Mouse (Mus musculus) brain, embryonic 18.5 days (tissue): Measurements from ENCODE around the gene Rxra.

Source experiments
- DNase-seq: peaks from one replicate; pipeline ENCODE4 v3.0.0-alpha.2; 2012; ENCODE audit warnings: low read depth, low spot score

The Rxra gene

DNA sequence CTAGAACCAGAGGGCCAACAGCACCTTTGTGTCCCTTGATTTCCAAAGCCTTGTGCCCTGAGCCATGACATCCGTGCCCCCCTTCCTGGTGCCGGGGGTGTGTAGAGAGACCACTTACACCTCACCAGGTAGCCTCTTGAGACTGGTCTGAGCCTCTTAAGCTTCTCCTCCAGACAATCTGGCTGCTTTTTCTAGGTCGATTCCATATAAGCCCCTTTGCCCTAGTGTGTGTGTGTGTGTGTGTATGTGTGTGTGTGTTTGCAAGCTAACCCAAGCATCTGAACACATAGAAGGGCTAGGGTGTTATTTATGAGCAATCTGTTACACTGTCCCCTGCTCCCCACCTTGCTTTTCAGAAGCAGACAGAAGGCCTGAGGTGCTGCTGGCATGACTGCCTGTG, 62.2 kb downstream of the Rxra start:
- DNase-seq: no peak

DNA sequence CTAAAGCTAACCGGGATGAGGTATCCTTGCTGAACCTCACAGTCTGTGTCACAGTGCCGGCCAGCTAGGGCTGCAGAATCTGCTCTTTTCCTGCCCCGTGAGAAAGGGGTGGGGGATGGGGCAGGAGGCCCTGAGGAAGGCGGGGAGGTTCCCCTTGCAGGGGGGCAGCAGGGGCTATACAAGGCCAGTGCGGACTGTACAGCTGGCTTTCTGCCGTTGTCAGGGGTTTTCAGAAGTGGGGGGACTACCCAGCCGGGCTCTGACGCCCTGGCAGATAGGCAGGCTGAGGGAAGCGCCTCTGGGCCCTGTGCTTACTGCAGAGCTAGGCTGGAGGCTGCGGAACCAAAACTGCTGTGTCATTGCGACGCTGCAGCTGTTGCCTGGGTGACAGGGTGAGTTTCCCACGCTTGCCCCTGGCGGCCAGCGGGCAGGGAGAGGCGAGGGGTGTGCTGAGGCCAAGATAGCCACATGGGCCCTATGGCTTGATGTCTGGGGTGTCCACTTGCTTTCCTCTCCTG, 63.9 kb downstream of the Rxra start:
- no peak for DNase-seq

DNA sequence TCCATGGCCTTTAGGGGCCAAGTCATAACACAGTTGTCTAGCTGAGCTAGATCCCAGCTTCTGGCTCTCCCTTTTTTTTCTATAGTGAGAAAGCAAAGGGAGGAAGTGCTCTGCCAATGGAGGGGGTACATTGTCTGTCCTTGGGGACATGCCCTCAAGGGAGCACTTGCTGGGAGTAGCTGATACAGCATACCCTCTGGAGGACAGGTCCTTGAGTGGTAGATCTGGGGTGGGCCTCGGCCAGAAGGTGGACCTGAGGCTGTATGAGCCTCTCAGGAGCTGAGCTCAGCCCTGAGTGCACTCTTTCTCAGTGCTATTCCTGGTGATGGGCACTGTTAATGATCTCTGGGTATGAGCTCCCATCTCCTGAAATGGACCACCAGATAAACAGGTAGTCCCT, 66.9 kb downstream of the Rxra start:
- no peak for DNase-seq

DNA sequence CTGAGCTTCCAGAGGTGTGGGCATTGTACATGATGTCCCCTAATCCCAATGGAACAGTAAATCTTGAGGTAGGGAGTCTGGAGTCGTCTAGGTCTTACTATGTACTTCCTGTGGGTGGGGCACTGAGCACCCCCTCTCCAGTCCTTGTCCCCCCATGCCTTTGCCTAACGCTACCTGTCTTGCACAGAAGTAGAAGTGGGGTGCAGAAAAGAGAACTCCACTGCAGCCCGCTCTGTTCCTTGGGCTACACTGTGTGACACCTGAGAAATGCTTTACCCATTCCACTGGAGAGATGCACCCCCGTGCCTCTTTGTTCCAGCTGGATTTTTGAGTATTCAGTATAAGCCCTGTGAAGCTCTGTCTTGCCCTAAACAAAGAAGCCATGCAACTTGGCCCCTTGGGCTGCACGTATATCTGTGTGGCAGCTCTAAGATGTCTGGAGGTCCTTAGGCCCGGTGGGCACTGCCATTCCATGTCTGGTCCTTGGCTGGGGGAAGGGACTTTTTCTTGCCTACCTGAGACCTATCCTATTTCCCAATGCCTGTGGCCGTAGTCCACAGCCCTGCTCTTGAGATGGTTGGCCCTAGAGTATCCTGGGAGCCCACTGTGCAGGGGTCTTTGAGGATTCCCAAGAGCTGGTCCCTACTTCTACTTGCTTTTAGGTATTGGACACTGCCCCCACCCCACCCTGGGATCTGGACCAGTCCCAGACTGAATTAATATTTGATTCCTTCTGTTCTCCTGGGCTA, 67.8 kb downstream of the Rxra start:
- no peak for DNase-seq

DNA sequence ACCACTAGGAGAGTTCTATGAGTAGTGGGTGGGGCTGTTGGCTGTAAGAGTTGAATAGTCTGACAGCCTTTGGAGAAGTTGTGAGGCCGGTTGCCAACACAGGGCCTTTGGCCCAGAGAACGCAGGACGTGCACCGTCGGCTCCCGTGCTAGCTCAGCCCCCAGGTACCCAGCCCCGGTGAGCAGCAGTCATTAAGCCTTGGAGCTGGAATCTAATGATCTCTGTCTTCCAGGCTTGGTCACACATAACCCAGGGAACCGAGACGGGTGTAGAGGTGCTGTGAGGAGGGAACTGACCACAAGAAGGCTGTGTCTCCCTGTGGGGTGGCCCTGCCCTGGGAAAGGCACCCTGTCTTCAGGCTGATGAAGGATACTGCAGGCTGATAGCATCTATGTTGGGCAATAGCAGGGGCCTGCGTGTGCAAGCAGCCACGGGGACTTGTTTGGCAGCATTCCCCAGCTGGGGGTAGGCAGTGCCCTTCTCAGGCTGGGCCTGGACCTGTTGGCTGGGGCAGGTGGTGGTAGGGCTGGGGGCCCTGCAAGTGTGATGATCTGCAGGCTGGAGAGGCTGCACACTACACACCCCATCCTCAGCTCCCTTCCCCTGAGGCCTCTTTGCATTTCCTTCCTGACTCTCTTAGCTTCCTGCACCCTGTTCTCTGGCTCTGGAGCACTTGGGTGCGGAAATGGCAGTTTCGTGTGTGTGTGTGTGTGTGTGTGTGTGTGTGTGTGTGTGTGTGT, 68.5 kb downstream of the Rxra start:
- DNase-seq: no peak

DNA sequence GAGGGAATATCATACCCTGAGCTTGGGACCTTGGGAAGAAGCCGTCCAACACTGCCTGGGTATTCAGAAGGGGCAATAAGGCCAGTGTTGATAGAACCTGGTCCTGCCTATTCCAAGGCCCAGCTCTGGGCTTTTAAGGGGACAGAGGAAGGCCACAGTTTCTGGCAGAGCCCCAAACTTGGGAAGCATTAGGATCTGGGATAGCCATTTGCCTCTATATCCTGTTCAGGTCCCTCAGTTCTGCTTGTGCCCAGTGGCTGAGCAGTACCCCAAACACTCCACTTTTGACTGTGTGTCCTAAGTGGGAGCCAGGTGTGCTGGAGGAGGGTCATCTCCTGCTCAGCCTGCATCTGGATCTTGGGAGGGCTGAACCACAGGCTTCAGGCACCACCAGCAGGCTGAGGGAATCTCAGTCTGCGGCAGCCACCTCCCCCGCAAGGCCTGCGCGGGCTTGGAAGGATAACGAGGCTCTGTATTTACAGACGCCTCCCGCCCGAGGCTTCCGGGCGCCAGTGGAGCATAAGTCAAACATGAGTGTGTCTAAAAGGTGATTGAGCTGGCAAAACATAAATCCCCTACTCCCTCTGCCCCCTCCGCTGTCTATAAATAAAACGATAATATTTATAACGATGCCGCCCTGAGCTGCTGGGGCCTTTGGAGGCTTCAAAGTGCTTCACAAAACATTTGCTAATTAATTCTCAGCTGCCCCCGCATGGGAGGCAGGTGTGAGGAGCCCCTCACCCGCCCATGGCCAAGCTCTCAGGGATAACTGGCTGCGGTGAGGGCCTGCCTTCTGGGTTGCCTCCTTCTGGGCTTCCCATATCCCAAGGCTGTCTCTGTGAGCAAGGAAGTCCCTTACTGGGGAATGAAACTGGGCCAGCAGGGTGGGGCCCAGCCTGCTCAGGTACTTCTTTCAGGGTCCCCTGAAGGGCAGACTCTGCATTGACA, 69.7 kb downstream of the Rxra start:
- no peak for DNase-seq

DNA sequence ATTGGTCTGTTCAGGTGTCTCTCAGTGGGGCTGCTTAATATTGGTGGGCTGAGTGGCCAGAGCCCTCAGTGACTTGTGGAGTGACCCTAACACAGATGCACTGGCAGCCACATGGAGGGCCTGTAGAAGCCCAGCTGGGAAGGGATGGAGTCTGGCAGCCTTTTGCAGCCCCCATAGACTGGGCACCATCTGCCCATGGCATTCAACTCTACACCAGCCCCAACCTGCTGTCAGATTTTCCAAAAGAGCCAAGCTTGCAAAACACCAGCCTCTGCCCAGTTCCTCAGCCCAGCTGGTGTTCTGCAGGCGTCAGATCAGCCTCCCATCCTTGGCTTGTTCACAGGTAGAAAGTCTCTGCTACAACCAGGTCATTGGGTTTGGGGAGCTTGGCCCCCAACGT, 70.6 kb downstream of the Rxra start:
- no peak for DNase-seq

DNA sequence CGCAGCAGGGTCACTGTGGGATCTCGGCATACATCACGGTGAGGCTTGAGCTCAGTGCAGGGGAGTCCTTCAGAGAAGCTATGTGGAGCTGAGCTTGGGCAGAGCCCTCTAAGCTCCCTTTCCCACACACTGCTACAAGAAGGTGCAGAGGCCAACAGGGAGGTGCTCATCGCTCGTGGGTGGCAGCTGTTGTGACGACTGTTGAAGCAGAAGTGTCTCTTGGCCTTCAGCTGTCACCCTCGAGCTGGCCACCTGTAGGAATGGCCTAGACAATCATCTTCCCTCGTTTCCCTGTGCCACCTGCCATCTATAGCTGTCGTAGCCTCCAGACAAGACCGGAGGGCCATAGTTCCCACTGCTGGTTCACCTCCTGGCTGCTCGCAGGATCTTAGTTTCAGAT, 72.7 kb downstream of the Rxra start:
- no peak for DNase-seq

DNA sequence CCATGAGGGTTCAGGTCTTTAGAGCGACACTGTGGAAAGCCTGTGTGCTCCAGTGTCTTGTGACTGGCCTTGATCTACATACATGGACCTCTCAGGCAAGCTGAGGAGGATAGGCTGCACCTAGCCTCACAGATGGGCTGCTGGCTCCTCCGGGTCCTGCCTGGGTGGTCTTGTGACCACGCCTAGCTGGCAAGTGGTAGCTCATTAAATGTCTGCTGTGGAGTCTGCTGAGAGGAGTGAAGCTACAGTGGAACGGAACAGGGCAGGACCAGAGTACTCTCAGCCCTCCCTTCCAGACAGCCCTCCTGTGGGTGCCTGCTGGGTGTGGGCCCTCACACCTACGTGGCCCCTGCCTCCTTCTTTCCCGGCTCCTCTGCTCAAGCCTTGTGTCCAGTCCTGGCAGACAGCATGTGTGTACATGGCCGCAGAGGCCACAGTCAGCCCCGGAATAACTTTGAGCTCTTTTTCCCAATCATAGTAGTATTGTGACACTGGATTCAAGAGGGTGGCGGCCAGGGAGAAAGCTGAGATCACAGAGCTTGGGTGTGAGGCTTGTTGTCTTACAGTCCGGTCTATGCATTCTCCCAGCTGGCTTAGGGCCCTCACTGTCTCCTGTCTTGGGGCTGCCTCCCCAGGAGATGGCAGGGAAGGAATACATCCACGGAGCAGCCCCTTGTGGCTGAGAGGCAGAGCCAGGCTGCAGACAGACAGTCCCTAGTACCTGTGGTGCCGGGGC, 74.3 kb downstream of the Rxra start:
- DNase-seq: no peak

DNA sequence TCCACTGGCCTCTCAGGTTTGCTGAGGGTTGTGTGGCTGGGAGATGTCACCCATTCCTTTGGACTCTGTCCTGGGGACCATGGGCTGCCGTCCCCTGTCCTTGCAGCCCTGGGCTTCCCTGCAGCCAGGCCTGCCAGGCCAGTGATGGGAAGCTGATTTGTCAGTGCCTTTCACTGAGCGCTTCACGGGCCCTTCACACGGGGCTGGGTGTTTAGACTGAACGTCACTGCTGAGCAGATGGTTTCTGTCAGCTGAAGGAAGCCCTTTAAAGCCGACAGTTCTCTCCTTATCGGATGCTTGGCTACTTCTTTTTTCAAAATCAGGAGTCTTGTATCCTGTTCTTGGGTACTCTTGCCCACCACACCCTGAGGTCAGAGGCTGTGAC, 74.9 kb downstream of the Rxra start:
- no peak for DNase-seq

DNA sequence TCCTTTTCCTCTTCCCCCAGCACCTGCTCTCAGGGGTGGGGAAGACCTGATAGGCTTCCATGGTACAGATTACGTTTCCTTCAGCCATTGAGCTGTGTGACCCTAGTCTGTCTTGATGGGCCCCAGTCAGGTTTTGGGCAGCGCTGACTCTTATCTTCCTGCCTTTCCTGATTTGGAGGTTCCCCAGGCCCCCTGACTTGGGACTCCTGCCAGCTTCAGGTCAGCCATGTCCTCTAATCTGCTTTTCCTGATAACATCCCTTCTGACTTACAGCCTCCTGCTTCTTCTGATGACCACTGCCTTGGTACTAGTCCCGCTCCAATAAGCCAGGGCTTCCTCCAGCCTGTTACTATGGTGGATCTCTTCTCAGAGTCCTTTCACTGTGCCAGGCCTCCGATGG, 75.6 kb downstream of the Rxra start:
- DNase-seq: no peak

DNA sequence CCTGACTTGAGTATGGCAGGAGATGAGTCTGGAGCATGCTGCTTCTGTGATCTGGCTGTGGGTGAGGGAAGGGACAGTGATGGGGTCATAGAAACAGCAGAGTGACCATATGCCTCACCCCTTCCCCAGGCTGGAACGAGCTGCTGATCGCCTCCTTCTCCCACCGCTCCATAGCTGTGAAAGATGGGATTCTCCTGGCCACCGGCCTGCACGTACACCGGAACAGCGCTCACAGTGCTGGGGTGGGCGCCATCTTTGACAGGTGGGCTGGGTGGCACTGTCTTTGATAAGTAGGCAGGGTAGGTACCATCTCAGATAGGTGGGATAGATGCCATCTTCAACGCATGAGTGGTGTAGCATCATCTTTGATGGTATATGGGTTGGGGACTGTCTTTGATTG, 77.9 kb downstream of the Rxra start:
- no peak for DNase-seq

DNA sequence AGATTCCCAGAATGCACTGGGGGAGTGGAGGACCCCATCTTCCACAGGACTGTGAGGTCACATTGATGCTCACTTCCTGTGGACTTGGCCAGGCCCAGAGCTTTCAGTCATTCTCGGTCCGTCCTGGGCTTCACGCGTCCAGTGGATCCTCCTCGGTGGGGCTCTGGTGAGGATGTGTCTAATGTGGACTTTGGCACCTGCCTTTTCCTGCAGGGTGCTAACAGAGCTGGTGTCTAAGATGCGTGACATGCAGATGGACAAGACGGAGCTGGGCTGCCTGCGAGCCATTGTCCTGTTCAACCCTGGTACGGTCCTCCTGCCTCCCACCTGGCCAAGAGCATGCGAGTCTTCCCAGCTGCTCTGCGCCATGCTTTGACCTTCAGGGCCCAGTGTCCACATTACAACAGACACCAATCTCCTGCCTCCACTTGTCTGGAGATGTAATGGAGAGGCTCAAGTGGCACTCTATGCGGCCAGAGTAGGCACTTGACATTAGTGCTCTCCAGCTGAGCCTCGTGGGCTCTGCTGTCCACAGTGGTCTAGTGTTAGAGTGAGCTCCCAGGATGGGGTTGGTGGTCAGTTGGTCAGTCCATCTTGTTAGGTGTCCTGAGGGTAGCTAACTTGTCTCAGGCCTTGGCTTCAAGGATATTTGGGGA, 79.9 kb downstream of the Rxra start:
- no peak for DNase-seq

DNA sequence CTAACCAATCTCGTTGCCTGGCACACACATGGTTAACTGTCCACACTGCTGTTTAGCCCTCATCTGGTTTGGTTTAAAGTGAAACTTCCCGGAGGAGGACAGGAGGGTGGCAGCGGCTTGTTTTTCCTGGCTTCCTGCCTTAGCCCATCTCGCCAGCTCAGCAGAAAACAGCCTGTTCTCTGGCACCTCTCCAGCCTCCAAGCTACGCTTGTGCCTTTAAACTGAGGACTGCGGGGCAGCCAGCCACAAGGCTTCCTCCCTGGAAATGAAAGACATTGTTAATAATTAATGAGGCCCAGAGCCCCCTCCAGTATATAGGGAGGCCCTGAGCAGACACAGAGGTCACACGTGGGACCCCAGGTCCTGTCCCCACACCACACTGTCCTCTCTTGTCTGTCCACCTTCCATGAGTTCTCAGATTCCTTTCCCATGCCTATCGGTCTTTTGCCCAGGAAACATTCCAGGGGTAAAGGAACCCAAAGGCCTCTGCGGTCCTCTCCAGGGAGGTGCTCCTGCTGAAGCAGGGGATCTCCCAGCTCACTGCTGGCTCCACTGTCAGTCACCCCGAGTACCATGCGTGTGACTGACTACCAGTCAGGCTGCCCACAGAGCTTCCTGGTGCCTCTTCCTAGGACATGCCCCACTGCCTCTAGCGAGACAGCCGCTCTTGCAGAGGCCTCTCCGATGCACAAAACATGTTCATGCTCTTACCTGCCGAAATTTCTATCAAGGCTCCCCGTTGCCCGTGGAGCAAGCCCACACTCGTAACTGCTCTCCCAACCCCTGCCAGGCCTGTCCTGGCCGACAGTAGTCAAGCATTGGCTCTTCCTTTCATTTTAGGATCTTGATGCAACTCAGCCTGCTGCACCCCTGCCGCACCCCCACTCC, 82.4 kb downstream of the Rxra start:
- DNase-seq: peak; percentile 78

DNA sequence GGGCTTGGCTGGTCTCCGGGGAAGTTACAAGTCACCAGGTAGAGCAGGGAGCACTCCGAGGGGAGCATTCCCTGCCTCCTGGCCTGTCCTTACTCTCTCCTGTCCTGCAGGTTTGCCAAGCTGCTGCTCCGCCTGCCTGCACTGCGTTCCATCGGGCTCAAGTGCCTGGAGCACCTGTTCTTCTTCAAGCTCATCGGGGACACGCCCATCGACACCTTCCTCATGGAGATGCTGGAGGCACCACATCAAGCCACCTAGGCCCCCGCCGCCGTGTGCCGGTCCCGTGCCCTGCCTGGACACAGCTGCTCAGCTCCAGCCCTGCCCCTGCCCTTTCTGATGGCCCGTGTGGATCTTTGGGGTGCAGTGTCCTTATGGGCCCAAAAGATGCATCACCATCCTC, 83.2 kb downstream of the Rxra start:
- DNase-seq: no peak

DNA sequence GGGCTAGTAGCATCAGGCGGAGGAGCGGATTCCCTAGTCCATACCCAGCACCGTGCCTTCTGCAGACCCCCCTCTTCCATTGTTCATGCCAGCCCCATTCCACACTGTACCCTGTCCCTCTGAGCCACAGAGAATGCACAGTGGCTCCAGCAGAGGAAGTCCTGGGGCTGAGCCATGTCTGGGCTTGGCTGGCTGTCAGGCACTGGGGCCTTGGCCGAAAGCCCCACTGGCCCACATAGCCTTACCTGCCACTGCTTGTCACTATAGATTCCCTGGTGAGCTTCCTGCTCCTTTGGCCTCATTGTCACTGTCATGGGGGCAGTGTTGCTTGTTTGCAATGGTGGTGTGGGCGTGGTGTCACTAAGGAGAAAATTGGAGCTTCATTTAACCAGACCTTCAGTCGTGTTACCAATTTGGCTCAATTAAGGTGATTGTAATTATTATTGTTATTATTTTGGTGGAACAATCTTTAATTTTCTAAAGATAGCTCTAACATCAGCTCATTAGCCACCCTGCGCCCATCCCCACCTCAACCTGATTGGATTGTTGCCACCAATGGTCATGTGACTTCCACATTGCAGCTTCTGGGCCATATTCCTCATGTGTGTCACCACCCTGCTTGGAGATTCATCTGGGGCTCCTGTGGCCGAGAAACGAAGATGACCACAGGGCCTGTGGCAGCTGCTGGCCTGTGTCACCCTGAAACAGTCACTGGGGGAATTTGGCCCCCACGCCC, 85.2 kb downstream of the Rxra start:
- no peak for DNase-seq

DNA sequence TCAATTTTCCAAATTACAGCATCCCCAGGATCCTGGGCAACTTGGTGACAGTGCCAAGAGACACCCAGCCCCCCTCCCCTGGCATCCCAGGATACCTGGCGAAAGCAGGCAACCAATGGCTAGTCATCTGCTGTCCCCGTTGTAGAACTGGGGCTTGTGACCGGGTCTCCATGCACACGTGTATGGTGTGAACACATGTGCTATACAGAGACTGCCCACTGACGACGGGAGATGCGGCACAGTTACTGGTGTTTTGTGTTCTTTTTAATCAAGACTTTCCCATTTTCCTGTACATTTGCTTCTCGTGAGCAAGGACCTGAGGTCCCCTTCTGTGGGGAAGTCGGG, 85.7 kb downstream of the Rxra start:
- DNase-seq: no peak

DNA sequence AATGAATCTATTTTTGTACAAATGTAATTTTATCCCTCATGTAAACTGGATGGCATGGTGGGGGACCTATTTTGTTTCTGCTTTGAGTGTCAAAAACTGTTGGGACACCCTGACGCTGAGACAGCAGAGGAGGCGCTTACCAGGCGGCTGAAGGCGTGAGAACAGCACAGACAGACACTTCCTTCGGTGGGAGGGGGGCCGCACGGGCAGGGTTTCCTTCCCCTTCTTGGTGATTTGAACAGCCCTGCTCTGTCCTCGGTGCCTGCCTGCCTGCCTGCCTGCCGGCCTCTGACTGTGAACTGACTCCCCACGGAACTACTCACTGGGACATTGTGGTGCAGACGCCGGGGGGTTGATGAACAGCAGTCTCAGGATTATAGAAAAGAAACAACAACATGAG, 86.3 kb downstream of the Rxra start:
- no peak for DNase-seq
